Mouse (Mus musculus): ENCODE data around the gene Gatad2b. TPM values are rescaled to one million over a fixed set of nuclear protein-coding genes. Genes with fewer than 3 reads are reported as not detected.

The Gatad2b gene
- total and polyA plus RNA-seq, 2 experiments: 6.3 to 7.1 TPM

DNA sequence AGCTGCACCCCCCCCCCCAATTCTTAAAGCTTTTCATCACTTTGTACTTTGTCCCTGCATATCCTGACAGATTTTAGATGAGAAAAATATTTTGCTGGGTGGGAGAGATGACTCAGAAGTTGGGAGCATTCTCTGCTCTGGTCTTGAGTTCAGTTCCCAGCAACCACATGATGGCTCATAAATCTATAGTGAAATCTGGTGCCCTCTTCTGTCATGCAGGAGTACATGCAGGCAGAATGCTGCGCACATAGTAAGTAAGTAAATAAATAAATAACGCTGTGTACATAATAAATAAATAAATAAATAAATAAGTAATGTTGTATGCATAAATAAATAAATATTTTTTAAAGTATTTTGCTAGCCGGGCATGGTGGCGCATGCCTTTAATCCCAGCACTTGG, 54.9 kb downstream of the Gatad2b start:
- 96% methylated on average over 4 of the region's 4 CpGs for WGBS
- H3K4me1 ChIP-seq (ENCODE audit: control insufficient read depth, insufficient read depth, low read length): no peaks in the 10 kb centered on the region
- peaks cover 52% of the 10 kb centered on the region for H3K36me3 ChIP-seq (ENCODE audit: control insufficient read depth, insufficient read depth, low read length)
- no peaks in the 10 kb centered on the region for H3K27me3 ChIP-seq (ENCODE audit: control insufficient read depth, insufficient read depth, low read length)
- no peaks in the 10 kb centered on the region; the same call in 1 of the 2 replicates for H3K79me2 ChIP-seq (ENCODE audit: control insufficient read depth, insufficient read depth, low read length)
- no peak overlapping the region for H3K9ac ChIP-seq (ENCODE audit: low read depth, low read length)
- no peak overlapping the region for H3K27ac ChIP-seq (replicated peaks; ENCODE audit: insufficient read depth, low read depth, low read length)
- no peak overlapping the region for H3K4me3 ChIP-seq (ENCODE audit: insufficient read depth, low read depth, low read length)
- DNase-seq (ENCODE audit: extremely low read depth, low read depth, low spot score): no peak
- TF ChIP-seq POLR2A (IDR thresholded peaks at IDR 0.05; ENCODE audit: extremely low read depth, insufficient read depth, low read length): no peak
- no peak for TF ChIP-seq CTCF (IDR thresholded peaks at IDR 0.05; ENCODE audit: low read depth, low read length)

DNA sequence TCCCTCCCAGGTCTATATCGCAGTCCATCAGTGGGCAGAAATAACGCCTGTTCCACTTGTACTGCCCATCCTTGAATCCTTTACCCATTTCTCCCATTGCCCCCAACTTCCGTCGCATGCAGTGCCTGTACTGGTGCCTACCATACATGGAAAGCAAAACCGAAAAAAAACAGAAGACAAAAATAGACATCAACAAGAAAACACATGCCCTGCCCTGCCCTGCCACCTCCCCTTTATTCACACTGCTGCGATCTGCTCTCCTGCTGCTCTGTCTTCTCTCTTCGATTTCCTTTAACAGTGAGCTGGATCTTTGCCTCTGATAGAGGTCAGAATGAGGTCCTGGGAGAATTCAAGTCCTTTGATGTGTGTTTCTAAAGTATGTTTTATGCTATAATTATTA, 65.0 kb downstream of the Gatad2b start:
- Histone ChIP-seq H3K4me3 (ENCODE audit: insufficient read depth, low read depth, low read length) (no peak overlapping the region), H3K27me3 (ENCODE audit: control insufficient read depth, insufficient read depth, low read length) (no peaks in the 10 kb centered on the region), H3K4me1 (ENCODE audit: control insufficient read depth, insufficient read depth, low read length) (no peaks in the 10 kb centered on the region), H3K9ac (ENCODE audit: low read depth, low read length) (no peak overlapping the region), H3K36me3 (ENCODE audit: control insufficient read depth, insufficient read depth, low read length) (peaks cover 58% of the 10 kb centered on the region), H3K79me2 (ENCODE audit: control insufficient read depth, insufficient read depth, low read length) (no peaks in the 10 kb centered on the region), H3K27ac (replicated peaks; ENCODE audit: insufficient read depth, low read depth, low read length) (no peak overlapping the region)
- WGBS: 90% methylated on average over 7 of the region's 7 CpGs
- no peak for TF ChIP-seq POLR2A (IDR thresholded peaks at IDR 0.05; ENCODE audit: extremely low read depth, insufficient read depth, low read length)
- no peak for TF ChIP-seq CTCF (IDR thresholded peaks at IDR 0.05; ENCODE audit: low read depth, low read length)
- no peak for DNase-seq (ENCODE audit: extremely low read depth, low read depth, low spot score)

DNA sequence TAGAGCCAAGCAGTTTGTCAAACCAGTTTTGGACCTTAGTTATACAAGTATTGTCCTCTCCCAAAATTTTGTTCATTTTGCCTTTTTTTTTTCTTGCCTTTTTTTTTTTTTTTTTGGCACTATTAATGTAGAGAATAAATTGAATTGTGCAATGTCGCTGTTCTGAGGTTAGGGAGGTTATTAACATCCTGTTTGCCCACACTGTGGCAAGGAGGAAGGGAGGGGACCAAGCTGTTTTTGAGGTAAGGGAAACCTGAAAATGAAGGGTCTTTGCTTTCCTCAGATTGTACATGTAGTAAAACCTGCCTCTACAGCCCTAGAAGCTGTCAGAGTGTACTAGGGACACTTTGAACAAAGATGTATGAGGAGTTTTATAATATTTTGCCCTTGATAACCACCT, 66.3 kb downstream of the Gatad2b start:
- no peaks in the 10 kb centered on the region for H3K27me3 ChIP-seq (ENCODE audit: control insufficient read depth, insufficient read depth, low read length)
- no peaks in the 10 kb centered on the region for H3K4me1 ChIP-seq (ENCODE audit: control insufficient read depth, insufficient read depth, low read length)
- H3K9ac ChIP-seq (ENCODE audit: low read depth, low read length): no peak overlapping the region
- no peak overlapping the region for H3K27ac ChIP-seq (replicated peaks; ENCODE audit: insufficient read depth, low read depth, low read length)
- H3K79me2 ChIP-seq (ENCODE audit: control insufficient read depth, insufficient read depth, low read length): no peaks in the 10 kb centered on the region
- TF ChIP-seq CTCF (IDR thresholded peaks at IDR 0.05; ENCODE audit: low read depth, low read length): no peak
- no peak for TF ChIP-seq POLR2A (IDR thresholded peaks at IDR 0.05; ENCODE audit: extremely low read depth, insufficient read depth, low read length)
- WGBS: 81% methylated on average over 1 of the region's 1 CpGs
- DNase-seq (ENCODE audit: extremely low read depth, low read depth, low spot score): no peak
- peaks cover 46% of the 10 kb centered on the region for H3K36me3 ChIP-seq (ENCODE audit: control insufficient read depth, insufficient read depth, low read length)
- no peak overlapping the region for H3K4me3 ChIP-seq (ENCODE audit: insufficient read depth, low read depth, low read length)

DNA sequence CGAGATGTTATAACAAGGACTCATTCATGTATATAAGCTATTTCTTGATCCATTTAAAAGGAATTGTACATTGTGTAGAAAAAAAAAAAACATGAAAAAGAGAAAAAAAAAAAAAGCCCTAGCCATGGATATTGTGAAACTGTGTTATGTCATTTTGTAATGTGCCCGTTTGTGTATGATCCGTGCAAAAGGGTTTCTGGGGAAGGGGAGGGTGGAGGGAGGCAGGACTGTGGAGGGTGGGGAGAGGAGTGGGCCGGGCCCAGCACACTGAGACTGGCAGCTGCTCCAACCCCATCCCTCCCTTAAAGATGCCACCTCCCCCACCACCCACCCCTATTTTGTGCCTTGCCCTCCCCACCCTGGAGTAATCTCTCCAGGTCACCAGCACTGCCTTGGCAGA, 68.5 kb downstream of the Gatad2b start:
- H3K79me2 ChIP-seq (ENCODE audit: control insufficient read depth, insufficient read depth, low read length): no peaks in the 10 kb centered on the region
- no peaks in the 10 kb centered on the region for H3K4me1 ChIP-seq (ENCODE audit: control insufficient read depth, insufficient read depth, low read length)
- H3K27ac ChIP-seq (replicated peaks; ENCODE audit: insufficient read depth, low read depth, low read length): no peak overlapping the region
- no peak for DNase-seq (ENCODE audit: extremely low read depth, low read depth, low spot score)
- H3K4me3 ChIP-seq (ENCODE audit: insufficient read depth, low read depth, low read length): no peak overlapping the region
- H3K9ac ChIP-seq (ENCODE audit: low read depth, low read length): no peak overlapping the region
- 64% methylated on average over 4 of the region's 4 CpGs for WGBS
- H3K27me3 ChIP-seq (ENCODE audit: control insufficient read depth, insufficient read depth, low read length): no peaks in the 10 kb centered on the region
- TF ChIP-seq CTCF (IDR thresholded peaks at IDR 0.05; ENCODE audit: low read depth, low read length): no peak
- TF ChIP-seq POLR2A (IDR thresholded peaks at IDR 0.05; ENCODE audit: extremely low read depth, insufficient read depth, low read length): no peak
- peaks cover 27% of the 10 kb centered on the region for H3K36me3 ChIP-seq (ENCODE audit: control insufficient read depth, insufficient read depth, low read length)

DNA sequence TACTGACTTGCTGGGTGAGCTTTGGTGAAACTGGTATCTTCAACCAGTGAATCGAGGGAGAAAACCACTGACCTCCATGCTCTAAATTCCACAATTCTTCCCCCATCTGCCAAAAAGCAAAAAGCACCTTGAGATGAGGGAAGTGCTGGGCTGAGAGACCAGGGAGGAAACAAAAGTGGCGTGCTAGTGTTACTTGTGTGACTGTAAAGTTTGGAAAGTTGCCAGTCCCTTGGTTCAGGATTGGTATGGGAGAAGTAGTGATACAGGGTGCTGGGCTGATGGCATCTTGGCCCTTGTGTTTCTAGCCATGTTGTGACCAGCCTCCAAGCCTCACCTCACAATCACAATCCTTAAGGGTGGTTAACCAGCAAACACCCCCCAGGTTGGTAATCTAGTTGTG, 69.4 kb downstream of the Gatad2b start:
- no peaks in the 10 kb centered on the region for H3K4me1 ChIP-seq (ENCODE audit: control insufficient read depth, insufficient read depth, low read length)
- H3K9ac ChIP-seq (ENCODE audit: low read depth, low read length): no peak overlapping the region
- DNase-seq (ENCODE audit: extremely low read depth, low read depth, low spot score): no peak
- no peak overlapping the region for H3K4me3 ChIP-seq (ENCODE audit: insufficient read depth, low read depth, low read length)
- no peak overlapping the region for H3K27ac ChIP-seq (replicated peaks; ENCODE audit: insufficient read depth, low read depth, low read length)
- WGBS: 91% methylated on average over 2 of the region's 2 CpGs
- no peaks in the 10 kb centered on the region for H3K79me2 ChIP-seq (ENCODE audit: control insufficient read depth, insufficient read depth, low read length)
- peaks cover 21% of the 10 kb centered on the region for H3K36me3 ChIP-seq (ENCODE audit: control insufficient read depth, insufficient read depth, low read length)
- H3K27me3 ChIP-seq (ENCODE audit: control insufficient read depth, insufficient read depth, low read length): no peaks in the 10 kb centered on the region
- TF ChIP-seq POLR2A (IDR thresholded peaks at IDR 0.05; ENCODE audit: extremely low read depth, insufficient read depth, low read length): no peak
- TF ChIP-seq CTCF (IDR thresholded peaks at IDR 0.05; ENCODE audit: low read depth, low read length): no peak

DNA sequence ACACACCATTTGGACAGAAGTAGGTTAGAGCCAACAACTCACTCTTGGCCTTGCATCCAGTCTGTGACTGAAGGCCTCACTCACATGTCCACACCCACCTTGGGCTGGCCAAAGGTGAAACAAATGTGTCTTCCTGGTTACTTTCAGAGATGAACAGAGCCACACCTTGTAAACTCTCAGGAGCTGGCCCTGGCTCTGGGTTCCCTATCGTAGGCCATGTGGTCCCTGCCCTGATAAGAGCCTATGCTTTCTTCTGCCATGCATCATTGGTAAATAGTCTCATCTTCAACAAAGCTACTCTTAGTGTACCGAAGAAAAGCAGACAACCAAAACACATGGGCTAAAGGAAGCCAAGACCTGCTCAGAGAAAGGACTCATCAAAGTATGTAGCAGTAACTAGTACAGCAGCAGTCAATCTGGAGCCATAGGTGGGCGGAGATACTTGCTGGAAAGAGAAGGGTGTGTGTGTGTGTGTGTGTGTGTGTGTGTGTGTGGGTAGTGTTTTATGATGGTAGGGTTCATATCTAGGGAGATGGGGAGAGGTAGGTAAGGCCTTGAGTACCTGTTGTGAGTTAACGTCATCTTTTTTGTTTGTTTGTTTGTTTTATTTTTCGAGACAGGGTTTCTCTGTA, 74.1 kb downstream of the Gatad2b start:
- Histone ChIP-seq H3K27ac (replicated peaks; ENCODE audit: insufficient read depth, low read depth, low read length) (no peak overlapping the region), H3K4me3 (ENCODE audit: insufficient read depth, low read depth, low read length) (no peak overlapping the region), H3K36me3 (ENCODE audit: control insufficient read depth, insufficient read depth, low read length) (no peaks in the 10 kb centered on the region), H3K27me3 (ENCODE audit: control insufficient read depth, insufficient read depth, low read length) (no peaks in the 10 kb centered on the region), H3K79me2 (ENCODE audit: control insufficient read depth, insufficient read depth, low read length) (no peaks in the 10 kb centered on the region), H3K9ac (ENCODE audit: low read depth, low read length) (no peak overlapping the region), H3K4me1 (ENCODE audit: control insufficient read depth, insufficient read depth, low read length) (no peaks in the 10 kb centered on the region)
- TF ChIP-seq CTCF (IDR thresholded peaks at IDR 0.05; ENCODE audit: low read depth, low read length): no peak
- TF ChIP-seq POLR2A (IDR thresholded peaks at IDR 0.05; ENCODE audit: extremely low read depth, insufficient read depth, low read length): no peak
- no peak for DNase-seq (ENCODE audit: extremely low read depth, low read depth, low spot score)
- WGBS: 88% methylated on average over 5 of the region's 5 CpGs
